Mouse (Mus musculus) small intestine, adult 2 months (tissue): Measurements from ENCODE around the gene Nifk. TPM values are rescaled to one million over a fixed set of nuclear protein-coding genes. Genes with fewer than 3 reads are reported as not detected.
A peak's percentile ranks its signal among the peaks of the same experiment; 100 is the strongest.

Experiments used
- H3K27ac ChIP-seq: fragments of 200-500 bp; 2 replicates; pipeline ENCODE4 v1.5.1; 2012; ENCODE audit warnings: low read depth, low read length, control low read depth, inconsistent platforms; ENCODE audit not compliant: insufficient read depth
- H3K27me3 ChIP-seq: fragments of 200-500 bp; 2 replicates; pipeline ENCODE4 v1.6.1; 2012; ENCODE audit warnings: mild to moderate bottlenecking, moderate library complexity, low read length, inconsistent platforms; ENCODE audit not compliant: control insufficient read depth, insufficient read depth
- H3K36me3 ChIP-seq: fragments of 200-500 bp; 2 replicates; pipeline ENCODE4 v1.6.1; 2012; ENCODE audit warnings: mild to moderate bottlenecking, low read length, control low read depth, inconsistent platforms; ENCODE audit not compliant: control insufficient read depth, insufficient read depth
- H3K4me1 ChIP-seq: fragments of 200-500 bp; 2 replicates; pipeline ENCODE4 v1.6.1; 2012; ENCODE audit warnings: low read length, inconsistent platforms, mixed read lengths; ENCODE audit not compliant: control insufficient read depth, insufficient read depth, insufficient read length
- H3K4me3 ChIP-seq: fragments of 200-500 bp; 2 replicates; pipeline ENCODE4 v1.5.1; 2012; ENCODE audit warnings: low read depth, mild to moderate bottlenecking, control low read depth, inconsistent platforms, low read length, moderate library complexity
- CTCF ChIP-seq: fragments of 200-500 bp; IDR thresholded peaks from 2 replicates; pipeline ENCODE4 v1.5.1; 2012; ENCODE audit warnings: low read depth, mild to moderate bottlenecking, control low read depth, inconsistent platforms, low read length, moderate library complexity, mixed read lengths; ENCODE audit not compliant: insufficient replicate concordance, insufficient read length; ENCODE audit errors: extremely low read depth
- POLR2A ChIP-seq: fragments of 200-500 bp; IDR thresholded peaks from 2 replicates; pipeline ENCODE4 v1.6.1; 2012; ENCODE audit warnings: low read depth, mild to moderate bottlenecking, control low read depth, inconsistent platforms, low read length, moderate library complexity
- WGBS: fragments of 180-500 bp; shearing (Covaris S2); methylation state at CpG from one replicate; pipeline ENCODE4 v1.1.7; 2018; 5-methylcytosine and 5-hydroxymethylcytosine counted together
- polyA plus RNA-seq: library from polyadenylated mRNA; depleted of rRNA; stranded (reverse); fragments of >200 nt; gene quantifications from 2 replicates; pipeline ENCODE4 v1.2.3, GENCODE M21; 2012

Gene Nifk
- polyA plus RNA-seq, 1 experiment, result 1.5 TPM

DNA sequence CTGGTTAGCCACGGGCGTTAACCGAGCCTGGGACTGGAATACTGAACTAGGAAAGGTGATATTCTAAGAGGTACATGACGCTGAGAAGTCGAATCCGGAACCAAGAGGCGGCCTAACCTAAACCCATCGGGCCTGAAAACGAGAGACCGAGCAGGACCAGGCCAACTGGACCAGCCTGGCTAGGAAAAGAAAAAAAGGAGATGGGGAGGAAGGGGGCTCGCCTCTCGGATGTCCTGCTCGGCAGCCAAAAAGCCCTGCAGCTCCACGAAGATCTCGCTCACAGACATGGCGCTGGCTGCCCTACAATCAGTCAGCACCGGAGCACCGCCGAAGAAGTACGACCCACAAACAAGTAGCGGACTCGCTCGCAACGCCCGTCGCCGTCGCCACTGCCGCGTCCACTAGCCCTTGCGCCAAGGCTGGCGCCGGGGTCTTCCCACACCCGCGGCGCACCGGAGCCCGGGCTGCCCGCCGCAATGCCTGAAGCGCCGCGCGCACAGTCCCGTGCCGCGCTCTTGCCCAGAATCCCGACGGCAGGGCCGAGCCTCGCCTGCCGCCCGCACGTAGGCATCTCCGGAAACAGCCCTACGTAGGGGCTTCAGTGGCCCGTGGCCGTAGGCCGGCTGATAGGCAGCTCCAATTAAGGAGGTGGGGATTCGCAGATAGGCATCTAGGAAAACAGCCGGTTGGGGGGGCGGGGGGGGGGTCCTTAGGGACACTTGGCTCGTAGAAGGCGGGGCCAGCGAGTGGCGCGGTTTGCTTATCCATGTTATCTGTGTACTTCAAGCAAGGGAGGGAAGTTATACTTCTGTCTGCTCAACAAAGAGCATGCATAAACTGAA, 10.6 kb upstream of the Nifk start:
- TF ChIP-seq CTCF (no peak), POLR2A (peak; percentile 50; the same call in 1 of the 2 replicates)
- Histone ChIP-seq H3K4me3 (peak overlapping the region; percentile 77), H3K4me1 (peaks cover 3% of the 10 kb centered on the region; the same call in 1 of the 2 replicates), H3K36me3 (peaks cover 12% of the 10 kb centered on the region), H3K27ac (peak overlapping the region; percentile 91), H3K27me3 (no peaks in the 10 kb centered on the region)
- under 1% methylated on average over 67 of the region's 67 CpGs for WGBS

DNA sequence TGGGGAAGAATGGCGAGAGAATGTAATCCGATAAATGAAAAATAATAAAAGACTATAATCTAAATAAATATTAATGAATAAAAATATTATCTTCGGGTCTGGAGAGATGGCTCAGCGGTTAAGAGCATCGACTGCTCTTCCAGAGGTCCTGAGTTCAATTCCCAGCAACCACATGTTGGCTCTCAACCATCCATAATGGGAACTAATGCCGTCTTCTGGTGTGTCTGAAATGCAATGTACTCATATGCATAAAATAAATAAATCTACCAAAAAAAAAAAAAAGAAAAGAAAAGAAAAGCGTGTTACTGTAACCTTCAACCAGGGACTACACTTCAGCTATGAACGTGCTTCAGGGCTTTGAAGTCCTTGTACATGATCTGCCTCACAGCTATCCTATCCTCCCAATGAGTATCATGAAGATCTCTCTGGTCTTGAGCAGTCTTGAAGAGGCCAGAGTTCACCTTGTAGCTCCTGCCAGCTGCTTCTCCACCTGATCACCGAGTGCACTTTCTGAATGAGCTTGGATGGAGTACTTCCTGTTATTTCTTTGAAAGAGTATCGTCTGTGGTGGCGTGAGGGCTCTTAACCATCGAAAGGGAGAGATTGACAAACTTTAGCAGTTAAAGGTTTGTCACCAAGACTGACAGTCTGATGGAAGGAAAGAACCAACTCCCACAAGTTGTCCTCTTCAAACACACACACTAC, 9.9 kb upstream of the Nifk start, which contains the start of gene Tsn:
Tsn (minus strand) TSS at position 118 of the 705 bp plus-strand sequence.
- no peaks in the 10 kb centered on the region for H3K27me3 ChIP-seq
- 21% methylated on average over 12 of the region's 12 CpGs for WGBS
- peak within 1 kb of the TSS; percentile 91 for H3K27ac ChIP-seq
- H3K36me3 ChIP-seq, result peaks cover 7% of the 10 kb centered on the region
- TF ChIP-seq CTCF, result no peak
- TF ChIP-seq POLR2A, result no peak
- peak within 1 kb of the TSS; percentile 77 for H3K4me3 ChIP-seq
- H3K4me1 ChIP-seq, result peaks cover 3% of the 10 kb centered on the region; the same call in 1 of the 2 replicates

DNA sequence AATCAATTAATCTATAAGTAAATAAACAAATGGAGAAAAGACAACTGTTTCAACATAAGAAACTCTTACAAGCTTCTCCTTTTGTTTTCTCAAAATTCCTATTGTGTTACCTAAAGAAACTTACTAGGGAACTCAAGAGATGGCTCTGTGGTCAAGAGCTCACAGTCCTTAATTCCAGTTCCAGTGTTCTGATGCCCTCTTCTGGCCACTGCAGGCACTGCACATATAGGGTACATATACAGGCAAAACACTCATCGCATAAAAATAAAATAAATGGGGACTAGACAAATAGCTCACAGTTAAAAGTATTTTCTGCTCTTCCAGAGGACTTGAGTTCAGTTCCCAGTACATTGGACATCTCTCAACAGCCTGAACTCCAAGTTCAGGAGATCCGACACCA, 943 bp upstream of the Nifk start:
- H3K36me3 ChIP-seq, result peaks cover 8% of the 10 kb centered on the region; the same call in 1 of the 2 replicates
- H3K27me3 ChIP-seq, result no peaks in the 10 kb centered on the region
- H3K4me3 ChIP-seq, result no peak overlapping the region
- no peak overlapping the region for H3K27ac ChIP-seq
- no peak for TF ChIP-seq POLR2A
- TF ChIP-seq CTCF, result no peak
- WGBS, result 77% methylated on average over 2 of the region's 2 CpGs
- peaks cover 7% of the 10 kb centered on the region; the same call in 1 of the 2 replicates for H3K4me1 ChIP-seq

DNA sequence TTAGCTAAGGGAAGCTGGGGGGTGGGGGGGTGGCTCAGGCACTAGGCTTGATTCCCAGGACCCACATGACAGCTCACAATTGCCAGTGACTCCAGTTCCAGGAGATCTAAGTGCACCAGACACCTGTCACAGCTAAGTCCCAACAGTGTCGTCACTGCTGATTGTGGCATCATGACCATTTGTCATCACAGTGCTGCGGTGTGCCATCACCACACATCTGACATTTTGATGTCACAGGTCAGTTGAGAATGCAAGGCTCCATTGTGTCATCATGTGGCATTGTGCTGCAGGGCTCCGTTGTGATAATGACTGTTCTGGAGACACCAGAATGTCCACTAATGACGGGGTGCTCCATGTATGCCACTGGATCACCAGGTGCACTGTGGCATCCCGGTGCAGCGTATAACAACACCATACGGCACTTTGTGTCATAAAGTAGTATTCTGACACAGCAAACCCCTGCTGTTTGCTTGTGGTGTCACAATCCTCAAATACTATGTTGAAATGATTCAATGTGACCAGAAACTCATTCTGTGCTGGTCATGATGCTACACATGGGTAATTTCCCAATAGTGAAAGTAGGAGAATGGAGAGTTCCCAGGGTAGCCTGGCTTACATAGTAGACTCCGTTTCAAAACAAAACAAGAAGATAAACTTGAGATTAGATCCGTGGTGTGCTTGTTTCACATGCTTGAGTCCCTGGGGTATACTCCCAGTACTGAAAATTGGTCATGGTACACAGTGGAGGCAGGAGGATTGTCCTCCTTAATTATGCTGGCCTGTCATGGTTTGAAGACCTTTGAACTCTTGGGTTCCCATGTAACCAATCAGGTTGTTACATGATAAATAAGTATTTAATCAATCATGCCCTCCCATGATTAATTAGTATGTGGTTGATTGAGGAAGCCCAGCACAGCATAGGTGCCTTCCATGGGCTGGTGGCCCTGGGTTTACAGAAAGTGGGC, 13.4 kb downstream of the Nifk start:
- Histone ChIP-seq H3K4me1 (no peaks in the 10 kb centered on the region), H3K36me3 (peaks cover 33% of the 10 kb centered on the region), H3K4me3 (no peak overlapping the region), H3K27ac (no peak overlapping the region), H3K27me3 (no peaks in the 10 kb centered on the region)
- 79% methylated on average over 9 of the region's 9 CpGs for WGBS
- TF ChIP-seq CTCF, result no peak
- TF ChIP-seq POLR2A, result no peak

DNA sequence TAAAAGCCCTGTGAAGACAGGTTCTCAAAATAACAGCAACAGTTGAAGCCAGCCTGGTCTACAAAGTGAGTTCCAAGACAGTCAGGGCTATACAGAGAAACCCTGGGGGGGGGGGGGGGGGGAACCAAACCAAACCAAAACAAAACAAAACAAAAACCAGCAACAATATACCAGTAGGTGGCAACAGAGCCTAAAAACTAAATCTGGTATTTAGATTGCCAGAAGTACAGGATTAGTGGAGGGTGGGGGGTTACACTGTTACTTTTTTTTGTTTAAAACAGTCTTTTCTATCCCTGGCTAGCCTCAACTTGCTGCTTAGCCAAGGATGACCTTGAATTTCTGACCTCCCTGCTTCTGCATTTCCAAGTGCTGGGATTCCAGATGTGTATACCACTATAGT, 14.2 kb downstream of the Nifk start:
- no peak for TF ChIP-seq CTCF
- TF ChIP-seq POLR2A, result no peak
- Histone ChIP-seq H3K27me3 (no peaks in the 10 kb centered on the region), H3K27ac (no peak overlapping the region), H3K36me3 (peaks cover 27% of the 10 kb centered on the region), H3K4me3 (no peak overlapping the region), H3K4me1 (no peaks in the 10 kb centered on the region)

DNA sequence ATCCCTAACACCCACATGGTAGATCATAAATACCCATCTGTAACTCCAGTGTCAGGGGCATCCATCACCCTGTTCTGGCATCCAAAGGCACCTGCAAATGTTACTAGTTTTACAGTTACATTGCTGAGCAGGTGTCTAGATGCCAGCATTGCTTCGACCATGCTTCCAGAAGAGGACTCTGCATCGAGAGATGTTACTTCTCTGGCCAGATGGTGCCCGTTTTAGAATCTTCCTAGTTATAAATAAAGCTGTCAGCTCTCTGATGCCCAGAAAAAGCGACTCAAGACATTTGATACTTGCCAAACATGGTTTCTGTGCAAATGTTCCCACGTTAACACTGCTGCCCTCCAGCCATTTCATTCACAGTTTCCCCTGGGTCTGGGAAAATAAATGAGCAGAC, 16.3 kb downstream of the Nifk start:
- H3K27me3 ChIP-seq, result no peaks in the 10 kb centered on the region; the same call in 1 of the 2 replicates
- peaks cover 10% of the 10 kb centered on the region for H3K36me3 ChIP-seq
- TF ChIP-seq CTCF, result no peak
- no peak for TF ChIP-seq POLR2A
- H3K27ac ChIP-seq, result no peak overlapping the region
- H3K4me3 ChIP-seq, result no peak overlapping the region
- H3K4me1 ChIP-seq, result no peaks in the 10 kb centered on the region
- WGBS, result 79% methylated on average over 5 of the region's 5 CpGs
